ENCODE assay signal across 8 mouse cellular contexts in genomic region chr5:74677399-74678338, GRCm38 (mm10). TPM values are rescaled to one million over a fixed set of nuclear protein-coding genes. Genes with fewer than 3 reads are reported as not detected.
DNase-seq lines count a peak whose midpoint lies in the region; ATAC-seq and TF ChIP-seq lines count a peak whose summit lies in the region.

No protein-coding gene starts in this region.

- no peaks in the 10 kb centered on the region for H3K27me3 ChIP-seq in hindbrain, embryonic 12.5 days
- no peaks in the 10 kb centered on the region for H3K27me3 ChIP-seq in hindbrain, embryonic 11.5 days (ENCODE audit: control insufficient read depth, insufficient read depth, low read length)
- no peaks in the 10 kb centered on the region for H3K27me3 ChIP-seq in forebrain, embryonic 13.5 days
- no peaks in the 10 kb centered on the region for H3K27me3 ChIP-seq in thymus, adult 2 months (ENCODE audit: control insufficient read depth, insufficient read depth, low read length)

- no peak overlapping the region for H3K4me3 ChIP-seq in hindbrain, embryonic 12.5 days
- H3K4me3 ChIP-seq in hindbrain, embryonic 11.5 days (ENCODE audit: low read depth, low read length), result no peak overlapping the region
- no peak overlapping the region for H3K4me3 ChIP-seq in forebrain, embryonic 13.5 days
- no peak overlapping the region for H3K4me3 ChIP-seq in thymus, adult 2 months (ENCODE audit: control insufficient read depth, insufficient read depth, low read length)

- H3K4me1 ChIP-seq in hindbrain, embryonic 12.5 days, result peaks cover 7% of the 10 kb centered on the region
- no peaks in the 10 kb centered on the region for H3K4me1 ChIP-seq in hindbrain, embryonic 11.5 days (replicated peaks; ENCODE audit: control insufficient read depth, insufficient read depth, low read length)
- H3K4me1 ChIP-seq in forebrain, embryonic 13.5 days, result no peaks in the 10 kb centered on the region
- no peaks in the 10 kb centered on the region for H3K4me1 ChIP-seq in thymus, adult 2 months (replicated peaks; ENCODE audit: control insufficient read depth, insufficient read depth, low read length)

- H3K36me3 ChIP-seq in hindbrain, embryonic 12.5 days, result no peaks in the 10 kb centered on the region
- H3K36me3 ChIP-seq in hindbrain, embryonic 11.5 days (ENCODE audit: control insufficient read depth, insufficient read depth, low read length), result no peaks in the 10 kb centered on the region
- H3K36me3 ChIP-seq in forebrain, embryonic 13.5 days (ENCODE audit: poor library complexity, severe bottlenecking), result no peaks in the 10 kb centered on the region
- no peaks in the 10 kb centered on the region for H3K36me3 ChIP-seq in thymus, adult 2 months (ENCODE audit: control insufficient read depth, insufficient read depth, low read length)

- no peak for TF ChIP-seq POLR2A in thymus, adult 2 months (IDR thresholded peaks at IDR 0.05; ENCODE audit: control insufficient read depth, extremely low read depth, insufficient read depth, low read length, poor library complexity)

- H3K27ac ChIP-seq in hindbrain, embryonic 12.5 days, result 0 out of 2 replicates have a peak overlapping the region, but pooled peaks have one; percentile 25
- H3K27ac ChIP-seq in hindbrain, embryonic 11.5 days (ENCODE audit: low read depth, low read length), result no peak overlapping the region
- peak overlapping the region; percentile 37; the same call in 1 of the 2 replicates for H3K27ac ChIP-seq in forebrain, embryonic 13.5 days
- H3K27ac ChIP-seq in thymus, adult 2 months (ENCODE audit: control insufficient read depth, insufficient read depth, low read length), result no peak overlapping the region

- TF ChIP-seq CTCF in thymus, adult 2 months (IDR thresholded peaks at IDR 0.05; ENCODE audit: borderline replicate concordance, control insufficient read depth, extremely low read depth, insufficient read depth, low read length, poor library complexity), result no peak

- no peak overlapping the region for H3K9ac ChIP-seq in hindbrain, embryonic 12.5 days
- H3K9ac ChIP-seq in hindbrain, embryonic 11.5 days (ENCODE audit: low read depth, low read length), result no peak overlapping the region
- peak overlapping the region; percentile 26 for H3K9ac ChIP-seq in forebrain, embryonic 13.5 days

- peak; percentile 80 for ATAC-seq in hindbrain, embryonic 12.5 days (ENCODE audit: low FRiP score)
- no peak for ATAC-seq in hindbrain, embryonic 11.5 days (ENCODE audit: low FRiP score)
- ATAC-seq in forebrain, embryonic 13.5 days, result peak; percentile 97
- ATAC-seq in inflammation-experienced regulatory T-cells, adult 6 months, result no peak

- DNase-seq in hindbrain, embryonic 11.5 days (ENCODE audit: low spot score), result no peak
- peak; percentile 80 for DNase-seq in layer of hippocampus, adult 9-11 months
- peak; percentile 47 for DNase-seq in retina, adult 2 months (ENCODE audit: low read depth, low spot score)
- no peak for DNase-seq in thymus, postnatal 25 days
- DNase-seq in thymus, adult 2 months, result no peak

- 70% methylated on average over 19 of the region's 19 CpGs for WGBS in hindbrain, embryonic 12.5 days
- 81% methylated on average over 19 of the region's 19 CpGs for WGBS in hindbrain, embryonic 11.5 days
- WGBS in forebrain, embryonic 13.5 days, result 55% methylated on average over 19 of the region's 19 CpGs
- 68% methylated on average over 19 of the region's 19 CpGs for WGBS in thymus, adult 2 months

- H3K4me2 ChIP-seq in hindbrain, embryonic 12.5 days (replicated peaks), result 0 out of 2 replicates have a peak overlapping the region, but pooled peaks have one; percentile 4
- H3K4me2 ChIP-seq in hindbrain, embryonic 11.5 days (replicated peaks; ENCODE audit: low read depth, low read length), result no peak overlapping the region
- H3K4me2 ChIP-seq in forebrain, embryonic 13.5 days, result peak overlapping the region; percentile 39

- H3K9me3 ChIP-seq in hindbrain, embryonic 12.5 days (replicated peaks), result no peaks in the 10 kb centered on the region
- no peaks in the 10 kb centered on the region for H3K9me3 ChIP-seq in hindbrain, embryonic 11.5 days (ENCODE audit: control insufficient read depth, low read length)
- H3K9me3 ChIP-seq in forebrain, embryonic 13.5 days (replicated peaks), result no peaks in the 10 kb centered on the region

RNA-seq across cellular contexts. Expression of gene Lnx1, which starts 25.0 kb away (rescaled TPM):
- 0.68 and 0.96 TPM in 2 replicates for polyA plus RNA-seq in hindbrain, embryonic 12.5 days (2016; fragmentation: Nextera tagmentation; extraction: Ambion mirVana)
- 0.34 and 0.88 TPM in 2 replicates for polyA plus RNA-seq in hindbrain, embryonic 11.5 days (2014; fragmentation: Nextera tagmentation; extraction: Ambion mirVana)
- 0.97 and 1.5 TPM in 2 replicates for polyA plus RNA-seq in forebrain, embryonic 13.5 days (2015; fragmentation: Nextera tagmentation; extraction: Ambion mirVana)
- polyA plus RNA-seq in inflammation-experienced regulatory T-cells, adult 6 months (2017; shearing (Covaris generic)), result under 1 TPM in 2 of 3 experiments, not detected in 1; 0.27 to 0.52 TPM
- polyA plus RNA-seq in thymus, adult 2 months (2012; rRNA removed), result 1.5 and 1.6 TPM in 2 replicates

Comparison
In these comparisons a context has a peak if more than half of its experiments do, and no peak if none do; other contexts are left out.
1. ATAC-seq: peak in hindbrain, embryonic 12.5 days (single experiment) and forebrain, embryonic 13.5 days (single experiment); none in hindbrain, embryonic 11.5 days (single experiment) and inflammation-experienced regulatory T-cells, adult 6 months (single experiment).
2. H3K27ac ChIP-seq: peak in hindbrain, embryonic 12.5 days (single experiment) and forebrain, embryonic 13.5 days (single experiment); none in hindbrain, embryonic 11.5 days (single experiment) and thymus, adult 2 months (single experiment).
3. DNase-seq: peak in layer of hippocampus, adult 9-11 months (single experiment) and retina, adult 2 months (single experiment); none in hindbrain, embryonic 11.5 days (single experiment), thymus, postnatal 25 days (single experiment) and thymus, adult 2 months (single experiment).